Mouse (Mus musculus) G1E (cell line): ENCODE data around the gene Emb.

Experiments
- CTCF ChIP-seq: IDR thresholded peaks from 2 replicates; pipeline ENCODE4 v1.5.1; 2012; ENCODE audit warnings: low read depth, low read length, inconsistent platforms, mixed read lengths
- GATA1 ChIP-seq: IDR thresholded peaks from 2 replicates; pipeline ENCODE4 v1.6.1; 2012; ENCODE audit warnings: borderline replicate concordance, low read length, inconsistent platforms, mixed read lengths
- GATA2 ChIP-seq: IDR thresholded peaks from 2 replicates; pipeline ENCODE4 v1.6.1; 2012; ENCODE audit warnings: low read depth, low read length, inconsistent platforms, borderline replicate concordance
- POLR2AphosphoS5 ChIP-seq: IDR thresholded peaks from 2 replicates; pipeline ENCODE4 v1.6.1; 2012; ENCODE audit warnings: low read depth, low read length, inconsistent platforms; ENCODE audit not compliant: insufficient replicate concordance
- TAL1 ChIP-seq: conservative IDR thresholded peaks from 2 replicates; pipeline ENCODE4 v1.6.1; 2012; ENCODE audit warnings: low read depth, low read length, inconsistent platforms, mixed read lengths

DNA sequence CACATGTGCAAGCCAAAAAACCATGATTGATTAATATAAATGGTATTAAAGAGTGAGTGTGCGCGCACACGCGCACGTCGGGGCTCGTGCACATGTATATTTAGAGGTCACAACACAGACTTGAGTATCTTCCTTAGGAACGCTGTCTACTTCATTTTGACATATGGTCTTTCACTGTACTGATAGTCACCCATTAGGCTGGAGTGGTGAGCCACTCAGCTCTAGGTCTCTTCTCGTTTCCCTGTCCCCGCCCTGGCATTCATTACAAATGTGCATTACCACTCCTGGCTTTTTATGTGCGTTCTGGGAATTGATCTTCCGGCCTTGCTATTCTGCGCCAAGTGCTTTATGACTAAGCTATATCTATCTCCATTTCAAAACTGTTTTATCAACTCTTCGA, 59.6 kb downstream of the Emb start:
- TF ChIP-seq CTCF (no peak), GATA1 (no peak), TAL1 (no peak), POLR2AphosphoS5 (no peak), GATA2 (no peak)
